Mouse (Mus musculus) intestine, embryonic 14.5 days (tissue): Measurements from ENCODE around the gene Ubxn7. TPM values are rescaled to one million over a fixed set of nuclear protein-coding genes. Genes with fewer than 3 reads are reported as not detected.

ENCODE experiments used
- ATAC-seq: fragments of 200-750 bp; cut with Nextera tagmentation; replicated peaks from 2 replicates; pipeline ENCODE4 v1.8.0; 2017; ENCODE audit warnings: low read depth, moderate number of reproducible peaks, moderate TSS enrichment, moderate library complexity; ENCODE audit not compliant: low FRiP score, low TSS enrichment
- DNase-seq: peaks from one replicate; pipeline ENCODE4 v3.0.0-alpha.2; 2018; ENCODE audit warnings: low spot score
- H3K27ac ChIP-seq: fragments of 300-500 bp; sonication (generic); 2 replicates; pipeline ENCODE4 v1.5.1; 2014; ENCODE audit warnings: low read depth, mild to moderate bottlenecking, control low read depth
- H3K27me3 ChIP-seq: fragments of 300-500 bp; sonication (generic); replicated peaks from 2 replicates; pipeline ENCODE4 v1.6.1; 2014; ENCODE audit warnings: low read length, control low read depth; ENCODE audit not compliant: control insufficient read depth, insufficient read depth
- H3K36me3 ChIP-seq: fragments of 300-500 bp; sonication (generic); 2 replicates; pipeline ENCODE4 v1.6.1; 2014; ENCODE audit warnings: low read length, control low read depth; ENCODE audit not compliant: control insufficient read depth, insufficient read depth
- H3K4me1 ChIP-seq: fragments of 300-500 bp; sonication (generic); replicated peaks from 2 replicates; pipeline ENCODE4 v1.6.1; 2014; ENCODE audit warnings: low read length, control low read depth, mixed read lengths; ENCODE audit not compliant: control insufficient read depth, insufficient read depth
- H3K4me2 ChIP-seq: fragments of 300-500 bp; sonication (generic); 2 replicates; pipeline ENCODE4 v1.6.1; 2014; ENCODE audit warnings: low read length
- H3K4me3 ChIP-seq: fragments of 300-500 bp; sonication (generic); 2 replicates; pipeline ENCODE4 v1.5.1; 2014; ENCODE audit warnings: low read depth, low read length, control low read depth, mixed read lengths
- H3K9ac ChIP-seq: fragments of 300-500 bp; sonication (generic); 2 replicates; pipeline ENCODE4 v1.6.1; 2014; ENCODE audit warnings: mild to moderate bottlenecking, low read length
- H3K9me3 ChIP-seq: fragments of 300-500 bp; sonication (generic); 2 replicates; pipeline ENCODE4 v1.6.1; 2016; ENCODE audit warnings: low read length, control low read depth; ENCODE audit not compliant: control insufficient read depth
- WGBS: fragments of 180-500 bp; shearing (Covaris S2); extraction: QIAGEN DNeasy Blood & Tissue Kit; methylation state at CpG from one replicate; pipeline ENCODE4 v1.1.7; 2014; 5-methylcytosine and 5-hydroxymethylcytosine counted together
- polyA plus RNA-seq: library from polyadenylated mRNA; unstranded; fragments of >200 nt; fragmentation: Nextera tagmentation; extraction: Ambion mirVana; gene quantifications from 2 replicates; pipeline ENCODE4 v1.2.1, GENCODE M21; 2014

Ubxn7 gene
- polyA plus RNA-seq, 1 experiment from 2014 or later, result 18.8 TPM

- ATAC-seq, result no peak
- DNase-seq, result no peak
- WGBS, result 75% methylated on average over 6 of the region's 6 CpGs
Measured at GRCm38 (mm10) chr16:32406671-32407070, 74.6 kb downstream of the Ubxn7 start.

GRCm38 (mm10) chr16:32407730-32408129 lies 75.7 kb downstream of the Ubxn7 start:
- Histone ChIP-seq H3K27me3 (no peaks in the 10 kb centered on the region), H3K36me3 (no peaks in the 10 kb centered on the region), H3K4me1 (no peaks in the 10 kb centered on the region), H3K9me3 (no peaks in the 10 kb centered on the region), H3K27ac (no peak overlapping the region), H3K4me3 (no peak overlapping the region), H3K9ac (no peak overlapping the region), H3K4me2 (no peak overlapping the region)
- ATAC-seq, result no peak
- no peak for DNase-seq
- 75% methylated on average over 10 of the region's 10 CpGs for WGBS

More at GRCm38 (mm10) chr16:32406671-32407070, 74.6 kb downstream of the Ubxn7 start:
- Histone ChIP-seq H3K4me1 (no peaks in the 10 kb centered on the region), H3K36me3 (no peaks in the 10 kb centered on the region), H3K4me2 (no peak overlapping the region), H3K27me3 (no peaks in the 10 kb centered on the region), H3K4me3 (no peak overlapping the region), H3K9me3 (no peaks in the 10 kb centered on the region), H3K27ac (no peak overlapping the region), H3K9ac (no peak overlapping the region)

- H3K27me3 ChIP-seq, result no peaks in the 10 kb centered on the region
- H3K9ac ChIP-seq, result no peak overlapping the region
- H3K36me3 ChIP-seq, result no peaks in the 10 kb centered on the region
- DNase-seq (no peak), ATAC-seq (0 out of 2 replicates have a peak, but pooled peaks have one; percentile 44)
- H3K9me3 ChIP-seq, result no peaks in the 10 kb centered on the region; the same call in 1 of the 2 replicates
- H3K4me3 ChIP-seq, result no peak overlapping the region
- H3K4me2 ChIP-seq, result no peak overlapping the region
- H3K4me1 ChIP-seq, result peaks cover 12% of the 10 kb centered on the region; the same call in 1 of the 2 replicates
- 44% methylated on average over 1 of the region's 1 CpGs for WGBS
- no peak overlapping the region; the same call in 1 of the 2 replicates for H3K27ac ChIP-seq
Measured at GRCm38 (mm10) chr16:32417457-32417856, 85.4 kb downstream of the Ubxn7 start.

GRCm38 (mm10) chr16:32419517-32420483 lies 87.7 kb downstream of the Ubxn7 start, which contains the start of gene Tctex1d2:
TSS of gene Tctex1d2 (plus strand) at chr16:32419702.
- peaks cover 12% of the 10 kb centered on the region; the same call in 1 of the 2 replicates for H3K4me1 ChIP-seq
- WGBS, result under 1% methylated on average over 45 of the region's 45 CpGs
- no peaks in the 10 kb centered on the region for H3K36me3 ChIP-seq
- peak within 1 kb of the TSS; percentile 89 for H3K27ac ChIP-seq
- H3K4me3 ChIP-seq, result peak within 1 kb of the TSS; percentile 64
- H3K27me3 ChIP-seq, result no peaks in the 10 kb centered on the region
- peak within 1 kb of the TSS; percentile 80 for H3K4me2 ChIP-seq
- H3K9me3 ChIP-seq, result no peaks in the 10 kb centered on the region; the same call in 1 of the 2 replicates
- ATAC-seq, result peak; percentile 98
- DNase-seq, result peak; percentile 96
- H3K9ac ChIP-seq, result peak within 1 kb of the TSS; percentile 63

GRCm38 (mm10) chr16:32427506-32427905 lies 95.4 kb downstream of the Ubxn7 start:
- no peak overlapping the region for H3K4me2 ChIP-seq

DNA sequence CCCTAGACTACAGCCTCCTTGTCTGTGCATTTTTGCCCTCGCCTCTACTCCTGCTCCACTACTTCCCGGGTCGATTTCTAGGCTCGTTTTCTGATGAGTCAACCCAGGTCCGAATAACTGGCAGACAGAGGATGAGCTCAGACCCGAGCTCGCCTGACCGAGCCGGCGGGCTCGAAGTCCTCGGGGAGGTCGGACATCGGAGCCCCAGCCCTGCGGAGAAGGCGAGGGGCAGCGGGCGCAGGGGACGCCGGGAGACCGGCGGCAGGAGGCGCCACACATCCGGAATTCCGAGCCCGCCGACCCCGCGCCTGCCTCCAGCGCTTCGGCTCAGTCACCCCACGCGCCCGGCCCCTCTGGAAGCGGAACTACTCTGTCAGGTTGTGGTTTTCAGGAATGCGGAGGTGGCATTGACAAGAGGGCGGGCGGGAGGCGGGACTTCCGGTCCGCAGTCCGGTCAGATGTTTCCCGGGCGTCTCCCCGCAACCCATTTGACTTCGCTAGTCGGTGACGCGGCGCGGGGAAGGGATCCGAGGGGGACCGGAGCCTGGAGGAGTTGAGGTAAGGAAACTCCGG lies 98.5 kb downstream of the Ubxn7 start, which contains the start of gene Pcyt1a:
Gene Pcyt1a, plus strand, starts transcription at position 448 of the 573 bp plus-strand sequence.
- Histone ChIP-seq H3K4me3 (peak within 1 kb of the TSS; percentile 83), H3K9ac (peak within 1 kb of the TSS; percentile 85), H3K27ac (peak within 1 kb of the TSS; percentile 86), H3K9me3 (no peaks in the 10 kb centered on the region), H3K36me3 (no peaks in the 10 kb centered on the region), H3K4me2 (peak within 1 kb of the TSS; percentile 89), H3K27me3 (no peaks in the 10 kb centered on the region), H3K4me1 (peaks cover 12% of the 10 kb centered on the region)
- DNase-seq (peak; percentile 95), ATAC-seq (peak; percentile 97)
- WGBS, result under 1% methylated on average over 54 of the region's 54 CpGs

More at GRCm38 (mm10) chr16:32427506-32427905, 95.4 kb downstream of the Ubxn7 start:
- H3K4me1 ChIP-seq, result peaks cover 12% of the 10 kb centered on the region
- H3K36me3 ChIP-seq, result no peaks in the 10 kb centered on the region
- no peak overlapping the region for H3K27ac ChIP-seq
- H3K9ac ChIP-seq, result no peak overlapping the region
- DNase-seq (no peak), ATAC-seq (no peak)
- 76% methylated on average over 3 of the region's 3 CpGs for WGBS
- H3K4me3 ChIP-seq, result no peak overlapping the region
- no peaks in the 10 kb centered on the region for H3K27me3 ChIP-seq
- H3K9me3 ChIP-seq, result no peaks in the 10 kb centered on the region

DNA sequence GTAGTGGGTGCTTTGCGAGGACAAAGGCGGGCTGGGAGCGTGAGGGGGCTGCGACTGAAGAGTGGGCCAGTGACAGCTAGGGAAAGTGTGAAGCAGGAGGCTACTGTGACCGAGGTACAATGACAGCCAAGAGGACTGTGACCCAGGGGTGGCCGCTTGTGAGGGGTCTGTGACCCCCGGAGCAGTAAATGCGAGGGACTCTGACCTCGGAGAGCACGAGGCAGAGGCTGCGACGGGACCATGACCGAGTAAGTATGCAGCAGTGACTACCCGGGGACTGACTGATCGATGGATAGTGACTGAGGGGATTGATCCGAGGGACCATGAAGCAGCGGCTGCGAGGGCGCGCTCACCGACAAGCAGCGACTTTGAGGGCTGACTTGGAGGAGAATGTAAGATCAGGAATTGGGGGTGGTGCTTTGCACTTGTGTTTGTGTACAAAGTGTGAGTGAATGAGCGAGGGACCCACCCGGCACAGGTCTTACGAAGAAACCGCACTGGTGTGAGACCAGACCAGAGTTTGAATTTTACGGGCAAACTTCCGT lies 99.1 kb downstream of the Ubxn7 start:
- Histone ChIP-seq H3K27ac (peak overlapping the region; percentile 57), H3K4me2 (peak overlapping the region; percentile 89), H3K9me3 (no peaks in the 10 kb centered on the region), H3K27me3 (no peaks in the 10 kb centered on the region), H3K4me3 (peak overlapping the region; percentile 83), H3K4me1 (peaks cover 12% of the 10 kb centered on the region), H3K9ac (peak overlapping the region; percentile 85), H3K36me3 (no peaks in the 10 kb centered on the region)
- WGBS, result under 1% methylated on average over 28 of the region's 28 CpGs
- DNase-seq (no peak), ATAC-seq (no peak; the same call in none of the 2 replicates)

- H3K27ac ChIP-seq, result no peak overlapping the region
- peaks cover 12% of the 10 kb centered on the region for H3K4me1 ChIP-seq
- no peak for DNase-seq
- H3K4me3 ChIP-seq, result peak overlapping the region; percentile 83
- no peak overlapping the region for H3K9ac ChIP-seq
- H3K36me3 ChIP-seq, result no peaks in the 10 kb centered on the region
- H3K27me3 ChIP-seq, result no peaks in the 10 kb centered on the region
- no peaks in the 10 kb centered on the region for H3K9me3 ChIP-seq
- WGBS, result 90% methylated on average over 1 of the region's 1 CpGs
- peak overlapping the region; percentile 89 for H3K4me2 ChIP-seq
- no peak for ATAC-seq
Measured at GRCm38 (mm10) chr16:32431926-32432325, 99.9 kb downstream of the Ubxn7 start.
